Mouse (Mus musculus) neutrophil, adult 5-6 weeks (primary cell): ENCODE results near the gene Asb16. TPM values are rescaled to one million over a fixed set of nuclear protein-coding genes. Genes with fewer than 3 reads are reported as not detected.

Experiments
- ATAC-seq: fragments of 151-379, 151-347 bp; 2 replicates; pipeline ENCODE4 v1.8.0; 2017; ENCODE audit warnings: mild to moderate bottlenecking, moderate TSS enrichment; ENCODE audit not compliant: insufficient number of reproducible peaks, poor library complexity, low FRiP score, severe bottlenecking; ENCODE audit errors: extremely low read depth
- total RNA-seq: library from RNA; stranded (forward); fragments of 200-1000 nt; gene quantifications from 2 replicates; pipeline ENCODE4 v1.2.3, GENCODE M21; 2017

Gene Asb16
- total RNA-seq, 1 experiment from 2014 or later, result not detected

DNA sequence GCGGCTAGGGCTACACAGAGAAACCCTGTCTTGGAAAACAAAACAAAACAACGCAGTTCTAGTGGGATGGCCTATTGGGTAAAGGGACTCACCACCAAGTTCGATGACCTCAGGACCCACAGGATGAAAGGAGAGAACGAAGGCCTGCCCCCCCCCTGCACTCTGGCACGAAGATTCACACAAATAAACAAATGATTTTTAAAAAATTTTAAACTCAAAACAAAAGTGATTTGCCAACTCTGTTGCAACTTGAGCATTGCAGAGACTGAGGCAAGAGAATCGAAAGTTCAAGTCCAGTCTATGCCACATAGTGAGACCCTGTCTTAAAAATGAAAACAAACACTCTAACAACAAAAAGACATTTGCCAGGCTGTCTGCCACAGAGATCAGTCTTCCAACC lies 27.9 kb upstream of the Asb16 start:
- no peak for ATAC-seq

- no peak for ATAC-seq
Measured at GRCm38 (mm10) chr11:102241246-102241645, 27.3 kb upstream of the Asb16 start.

- no peak for ATAC-seq
Measured at GRCm38 (mm10) chr11:102241874-102242273, 26.7 kb upstream of the Asb16 start.

DNA sequence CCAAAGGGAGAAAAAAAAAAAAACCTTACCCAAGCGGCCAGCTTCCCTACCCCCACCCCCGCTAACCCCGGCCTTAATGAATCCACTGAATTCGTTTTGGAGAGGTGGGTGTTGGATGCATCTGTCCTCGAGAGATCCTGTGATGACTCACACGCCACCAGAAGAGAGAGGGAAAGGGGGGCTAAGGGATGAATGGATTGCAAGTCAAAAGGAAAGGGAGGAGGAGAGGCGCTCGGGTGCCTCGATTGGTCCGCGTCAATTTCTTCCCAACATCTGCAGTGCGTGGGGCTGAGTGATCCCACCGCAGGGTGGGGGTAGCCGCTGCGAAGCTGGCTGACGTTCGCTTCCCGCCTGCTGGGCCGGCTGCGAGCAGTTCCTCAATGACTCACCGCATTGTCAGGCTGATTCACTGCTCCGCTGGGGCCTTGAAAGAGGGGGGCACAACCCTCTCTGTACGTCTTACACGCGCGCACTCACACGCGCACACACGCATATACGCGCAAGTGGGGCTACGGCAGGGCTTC lies 23.6 kb upstream of the Asb16 start:
- ATAC-seq, result peak; percentile 64

- ATAC-seq, result no peak
Measured at GRCm38 (mm10) chr11:102245581-102246272, 22.8 kb upstream of the Asb16 start.

- ATAC-seq, result no peak
Measured at GRCm38 (mm10) chr11:102246273-102246635, 22.3 kb upstream of the Asb16 start.

DNA sequence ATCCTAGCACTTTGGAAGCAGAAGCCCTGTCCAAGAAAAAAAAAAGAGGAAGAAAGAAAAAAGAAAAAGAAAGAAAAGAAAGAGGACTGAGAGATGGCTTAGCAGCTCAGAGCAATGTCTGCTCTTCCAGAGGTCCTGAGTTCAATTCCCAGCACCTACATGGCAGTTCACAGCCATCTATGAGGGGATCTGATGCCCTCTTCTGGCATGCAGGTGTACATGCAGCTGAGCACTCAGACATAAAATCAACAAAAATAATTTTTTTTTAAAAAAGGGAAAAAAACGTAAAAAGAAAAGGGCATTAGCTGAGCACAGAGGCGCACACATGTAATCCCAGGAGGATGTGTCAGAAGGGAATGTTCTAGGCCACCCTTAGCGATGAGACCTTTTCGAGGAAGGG lies 21.7 kb upstream of the Asb16 start:
- ATAC-seq, result no peak

GRCm38 (mm10) chr11:102248630-102249230 lies 19.8 kb upstream of the Asb16 start, which contains the start of gene BC030867:
TSS of gene BC030867 (plus strand) at chr11:102248882.
- ATAC-seq, result peak; percentile 91

- no peak for ATAC-seq
Measured at GRCm38 (mm10) chr11:102249351-102250090, 19.0 kb upstream of the Asb16 start.

DNA sequence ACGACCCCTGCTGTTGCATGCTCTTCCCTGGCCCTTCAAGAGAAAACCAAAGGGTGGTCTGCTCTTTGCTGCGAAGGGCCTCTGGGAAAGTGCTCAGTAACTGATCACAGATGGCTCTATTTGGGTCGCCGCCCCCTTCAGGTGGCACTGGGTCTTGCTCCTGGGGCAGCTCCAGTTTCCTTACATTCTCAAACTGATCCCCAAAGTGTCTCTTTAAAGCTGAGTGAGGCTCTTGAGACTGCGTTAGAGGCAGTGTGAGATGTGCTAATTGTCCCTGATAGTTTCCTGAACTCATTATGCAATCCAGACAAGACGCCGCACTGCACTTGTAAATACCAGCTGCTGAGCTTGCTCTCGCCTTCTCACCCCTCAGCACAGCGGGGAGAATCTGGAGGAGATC lies 11.0 kb upstream of the Asb16 start:
- ATAC-seq, result no peak

- no peak for ATAC-seq
Measured at GRCm38 (mm10) chr11:102258095-102258494, 10.4 kb upstream of the Asb16 start.

DNA sequence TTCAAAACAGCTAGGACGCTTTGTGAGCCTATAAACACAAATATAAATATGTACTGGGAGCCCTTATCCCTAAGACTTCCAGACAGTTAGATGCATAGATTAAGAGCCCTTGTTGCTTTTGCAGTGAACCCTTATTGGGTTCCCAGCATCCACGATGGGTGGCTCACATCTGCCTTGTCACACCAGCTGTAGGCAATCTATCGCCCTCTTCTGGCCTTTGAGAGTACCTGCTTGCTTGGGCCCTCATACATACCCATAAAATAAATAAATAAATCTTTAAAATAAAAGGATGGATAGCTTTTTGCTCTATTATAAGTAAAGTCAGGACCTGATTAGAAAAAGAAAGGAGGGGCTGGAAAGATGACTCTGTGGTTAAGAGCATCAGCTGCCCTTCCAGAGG lies 10.0 kb upstream of the Asb16 start:
- ATAC-seq, result no peak

GRCm38 (mm10) chr11:102263211-102263610 lies 5.3 kb upstream of the Asb16 start:
- ATAC-seq, result no peak

DNA sequence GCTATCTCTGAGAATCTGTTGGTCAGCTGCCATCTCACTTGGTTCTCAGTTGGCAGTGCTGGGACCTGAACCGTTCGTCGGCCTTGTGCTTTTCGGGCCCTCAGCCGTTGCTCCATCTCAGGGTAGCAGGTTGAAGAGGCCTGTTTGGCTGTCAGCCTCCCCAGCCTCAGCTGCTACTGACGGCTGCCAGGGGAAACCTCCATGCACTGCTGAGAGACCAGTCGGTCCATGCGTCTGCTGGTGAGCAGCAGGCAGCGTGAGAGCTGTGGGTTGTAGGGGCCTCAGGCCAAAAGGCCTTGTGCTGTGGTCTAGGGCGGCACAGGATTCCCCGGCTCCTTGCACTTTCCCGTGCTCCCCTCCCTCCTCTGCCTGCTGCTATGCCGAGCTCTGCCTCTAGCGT lies 2.7 kb upstream of the Asb16 start:
- ATAC-seq, result no peak

DNA sequence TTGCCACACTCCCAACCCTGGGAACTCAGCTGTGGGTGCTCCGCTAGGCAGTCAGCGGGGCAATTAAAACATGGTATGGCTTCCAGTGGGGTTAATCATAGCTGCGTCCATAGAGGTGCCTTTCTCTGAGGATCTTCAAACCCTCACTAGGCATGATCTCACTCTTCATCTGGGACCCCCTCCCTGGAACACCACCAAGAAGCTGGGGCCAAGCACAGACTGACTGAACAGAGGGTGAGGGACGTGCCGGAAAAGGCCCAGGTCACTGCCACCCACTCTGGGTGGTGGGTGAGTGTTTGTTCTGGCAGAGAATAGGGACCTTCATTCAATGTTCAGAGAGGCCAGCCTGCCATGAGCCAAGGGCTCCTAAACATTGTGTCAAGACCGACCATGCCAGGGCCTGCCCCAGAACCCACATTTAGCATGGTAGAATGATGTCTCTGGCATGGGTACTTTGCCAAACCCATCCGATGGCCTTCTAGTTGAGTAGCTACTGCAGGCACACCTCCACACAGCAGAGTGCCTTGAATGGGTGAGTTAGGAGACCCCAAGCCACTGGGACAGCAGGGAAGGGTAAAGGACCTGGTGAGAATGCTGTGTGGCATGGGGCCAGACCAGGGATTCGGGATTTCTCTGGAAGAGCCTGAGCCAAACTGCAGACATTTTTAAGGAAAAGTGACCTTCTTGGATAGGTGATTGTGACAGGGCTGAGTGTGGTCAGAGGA lies 1.8 kb upstream of the Asb16 start:
- no peak for ATAC-seq

GRCm38 (mm10) chr11:102267480-102267879 lies 1.1 kb upstream of the Asb16 start:
- ATAC-seq, result peak; percentile 55

DNA sequence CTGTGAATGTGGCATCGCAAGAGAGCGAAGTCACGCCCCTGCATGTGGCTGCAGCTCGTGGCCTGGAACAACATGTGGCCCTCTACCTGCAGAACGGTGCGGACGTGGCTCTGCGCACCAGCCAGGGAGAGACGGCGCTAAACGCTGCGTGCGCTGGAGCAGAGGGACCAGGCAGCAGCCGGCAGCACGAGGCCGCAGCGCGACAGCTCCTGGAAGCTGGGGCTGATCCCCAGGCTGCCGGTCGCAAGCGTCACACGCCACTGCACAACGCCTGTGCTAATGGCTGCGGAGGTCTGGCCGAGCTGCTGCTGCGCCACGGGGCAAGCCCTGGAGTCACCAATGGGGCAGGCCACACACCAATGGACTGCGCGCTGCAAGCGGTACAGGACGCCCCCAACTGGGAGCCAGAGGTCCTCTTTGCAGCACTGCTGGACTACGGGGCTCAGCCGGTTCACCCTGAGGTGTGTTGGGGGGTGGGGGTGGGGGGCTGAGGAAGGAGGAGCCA lies 7.9 kb downstream of the Asb16 start:
- ATAC-seq, result no peak

- ATAC-seq, result no peak
Measured at GRCm38 (mm10) chr11:102277754-102278153, 9.2 kb downstream of the Asb16 start.

GRCm38 (mm10) chr11:102279595-102279994 lies 11.1 kb downstream of the Asb16 start:
- no peak for ATAC-seq
